Mouse (Mus musculus): ENCODE measurements around the gene Fkbp2. TPM values are rescaled to one million over a fixed set of nuclear protein-coding genes. Genes with fewer than 3 reads are reported as not detected.

Gene Fkbp2
- polyA plus RNA-seq, 1 experiment from 2014 or later, result 78.5 TPM

- no peak for ATAC-seq
- Histone ChIP-seq H3K27ac (ENCODE audit: low read depth) (peak overlapping the region; percentile 89), H3K9me3 (ENCODE audit: low read length) (no peaks in the 10 kb centered on the region), H3K9ac (replicated peaks) (peak overlapping the region; percentile 64), H3K4me1 (ENCODE audit: insufficient read depth) (peaks cover 21% of the 10 kb centered on the region), H3K4me2 (ENCODE audit: low read depth, low read length) (peak overlapping the region; percentile 100), H3K36me3 (replicated peaks; ENCODE audit: insufficient read depth, low read length) (peaks cover 17% of the 10 kb centered on the region), H3K27me3 (ENCODE audit: insufficient read depth, low read length) (no peaks in the 10 kb centered on the region), H3K4me3 (ENCODE audit: low read depth, low read length) (peak overlapping the region; percentile 60)
- DNase-seq, result no peak
- TF ChIP-seq EP300 (IDR thresholded peaks at IDR 0.05; ENCODE audit: low read depth) (no peak), CTCF (IDR thresholded peaks at IDR 0.05; ENCODE audit: low read depth) (no peak)
- WGBS (ENCODE audit: insufficient replicate concordance), result 14% methylated on average over 3 of the region's 3 CpGs
These were observed 27.6 kb downstream of the Fkbp2 start for GRCm38 (mm10) chr19:6952712-6953037.

- Histone ChIP-seq H3K27me3 (ENCODE audit: insufficient read depth, low read length) (no peaks in the 10 kb centered on the region), H3K9me3 (ENCODE audit: low read length) (no peaks in the 10 kb centered on the region), H3K27ac (ENCODE audit: low read depth) (peak overlapping the region; percentile 89), H3K4me1 (ENCODE audit: insufficient read depth) (peaks cover 21% of the 10 kb centered on the region), H3K4me3 (ENCODE audit: low read depth, low read length) (peak overlapping the region; percentile 60), H3K9ac (replicated peaks) (peak overlapping the region; percentile 64), H3K4me2 (ENCODE audit: low read depth, low read length) (peak overlapping the region; percentile 100), H3K36me3 (replicated peaks; ENCODE audit: insufficient read depth, low read length) (peaks cover 12% of the 10 kb centered on the region)
- TF ChIP-seq EP300 (IDR thresholded peaks at IDR 0.05; ENCODE audit: low read depth) (0 out of 2 replicates have a peak, but pooled peaks have one; percentile 7), CTCF (IDR thresholded peaks at IDR 0.05; ENCODE audit: low read depth) (no peak)
- WGBS (ENCODE audit: insufficient replicate concordance), result 3% methylated on average over 31 of the region's 31 CpGs
- DNase-seq (peak; percentile 78), ATAC-seq (peak; percentile 43)
These were observed 28.1 kb downstream of the Fkbp2 start for GRCm38 (mm10) chr19:6951994-6952711.

GRCm38 (mm10) chr19:6951381-6951968 lies 28.8 kb downstream of the Fkbp2 start:
- Histone ChIP-seq H3K27ac (ENCODE audit: low read depth) (peak overlapping the region; percentile 89), H3K9ac (replicated peaks) (peak overlapping the region; percentile 64), H3K36me3 (replicated peaks; ENCODE audit: insufficient read depth, low read length) (peaks cover 11% of the 10 kb centered on the region), H3K4me1 (ENCODE audit: insufficient read depth) (peaks cover 24% of the 10 kb centered on the region), H3K4me2 (ENCODE audit: low read depth, low read length) (peak overlapping the region; percentile 100), H3K9me3 (ENCODE audit: low read length) (no peaks in the 10 kb centered on the region), H3K27me3 (ENCODE audit: insufficient read depth, low read length) (no peaks in the 10 kb centered on the region), H3K4me3 (ENCODE audit: low read depth, low read length) (peak overlapping the region; percentile 60)
- ATAC-seq (peak; percentile 85), DNase-seq (peak; percentile 89)
- 0% methylated on average over 35 of the region's 35 CpGs for WGBS (ENCODE audit: insufficient replicate concordance)
- TF ChIP-seq CTCF (IDR thresholded peaks at IDR 0.05; ENCODE audit: low read depth) (no peak), EP300 (IDR thresholded peaks at IDR 0.05; ENCODE audit: low read depth) (peak; percentile 62)

GRCm38 (mm10) chr19:6950613-6951153 lies 29.6 kb downstream of the Fkbp2 start:
- Histone ChIP-seq H3K9me3 (ENCODE audit: low read length) (no peaks in the 10 kb centered on the region), H3K9ac (replicated peaks) (peak overlapping the region; percentile 64), H3K36me3 (replicated peaks; ENCODE audit: insufficient read depth, low read length) (peaks cover 11% of the 10 kb centered on the region), H3K4me2 (ENCODE audit: low read depth, low read length) (peak overlapping the region; percentile 100), H3K27ac (ENCODE audit: low read depth) (peak overlapping the region; percentile 89), H3K4me1 (ENCODE audit: insufficient read depth) (peaks cover 24% of the 10 kb centered on the region), H3K4me3 (ENCODE audit: low read depth, low read length) (peak overlapping the region; percentile 60), H3K27me3 (ENCODE audit: insufficient read depth, low read length) (no peaks in the 10 kb centered on the region)
- WGBS (ENCODE audit: insufficient replicate concordance), result under 1% methylated on average over 28 of the region's 28 CpGs
- TF ChIP-seq CTCF (IDR thresholded peaks at IDR 0.05; ENCODE audit: low read depth), result no peak
- ATAC-seq (peak; percentile 11; the same call in 1 of the 2 replicates), DNase-seq (peak; percentile 47)

GRCm38 (mm10) chr19:6949951-6950350 lies 30.4 kb downstream of the Fkbp2 start:
- peak overlapping the region; percentile 100 for H3K4me2 ChIP-seq (ENCODE audit: low read depth, low read length)
- no peak for ATAC-seq
- no peaks in the 10 kb centered on the region for H3K27me3 ChIP-seq (ENCODE audit: insufficient read depth, low read length)
- H3K9ac ChIP-seq (replicated peaks), result no peak overlapping the region; the same call in 1 of the 2 replicates
- peak overlapping the region; percentile 60; the same call in 1 of the 2 replicates for H3K4me3 ChIP-seq (ENCODE audit: low read depth, low read length)
- H3K27ac ChIP-seq (ENCODE audit: low read depth), result 0 out of 2 replicates have a peak overlapping the region, but pooled peaks have one; percentile 89
- TF ChIP-seq EP300 (IDR thresholded peaks at IDR 0.05; ENCODE audit: low read depth) (no peak), CTCF (IDR thresholded peaks at IDR 0.05; ENCODE audit: low read depth) (no peak)
- peaks cover 24% of the 10 kb centered on the region for H3K4me1 ChIP-seq (ENCODE audit: insufficient read depth)
- H3K36me3 ChIP-seq (replicated peaks; ENCODE audit: insufficient read depth, low read length), result peaks cover 8% of the 10 kb centered on the region
- 60% methylated on average over 5 of the region's 5 CpGs for WGBS (ENCODE audit: insufficient replicate concordance)
- no peaks in the 10 kb centered on the region for H3K9me3 ChIP-seq (ENCODE audit: low read length)
- DNase-seq, result no peak

- H3K4me2 ChIP-seq (ENCODE audit: low read depth, low read length), result no peak overlapping the region
These were observed 30.8 kb downstream of the Fkbp2 start for GRCm38 (mm10) chr19:6949532-6949931.

More at GRCm38 (mm10) chr19:6949532-6949931, 30.8 kb downstream of the Fkbp2 start:
- peaks cover 24% of the 10 kb centered on the region for H3K4me1 ChIP-seq (ENCODE audit: insufficient read depth)
- H3K27ac ChIP-seq (ENCODE audit: low read depth), result no peak overlapping the region
- H3K36me3 ChIP-seq (replicated peaks; ENCODE audit: insufficient read depth, low read length), result peaks cover 4% of the 10 kb centered on the region
- no peak for TF ChIP-seq CTCF (IDR thresholded peaks at IDR 0.05; ENCODE audit: low read depth)
- no peak for TF ChIP-seq EP300 (IDR thresholded peaks at IDR 0.05; ENCODE audit: low read depth)
- DNase-seq (no peak), ATAC-seq (no peak)
- H3K9me3 ChIP-seq (ENCODE audit: low read length), result no peaks in the 10 kb centered on the region
- no peak overlapping the region for H3K9ac ChIP-seq (replicated peaks)
- H3K4me3 ChIP-seq (ENCODE audit: low read depth, low read length), result no peak overlapping the region
- no peaks in the 10 kb centered on the region for H3K27me3 ChIP-seq (ENCODE audit: insufficient read depth, low read length)
- WGBS (ENCODE audit: insufficient replicate concordance), result 90% methylated on average over 5 of the region's 5 CpGs

All from liver, postnatal 0 days (tissue).